Mouse (Mus musculus): ENCODE results near the gene Adipor1. TPM values are rescaled to one million over a fixed set of nuclear protein-coding genes. Genes with fewer than 3 reads are reported as not detected.

Gene Adipor1
- total RNA-seq (2015; ENCODE audit: low replicate concordance), result 432 and 436 TPM in 2 replicates
- 440 and 446 TPM in 2 replicates for total RNA-seq (2017; ENCODE audit: low replicate concordance)

GRCm38 (mm10) chr1:134415168-134415831 lies at the start of gene Adipor1:
TSS of gene Adipor1 (plus strand) at chr1:134415378.
- ATAC-seq (replicated peaks; ENCODE audit: low FRiP score, poor library complexity, severe bottlenecking), result peak; percentile 90

GRCm38 (mm10) chr1:134365491-134365890 lies 49.7 kb upstream of the Adipor1 start:
- ATAC-seq (replicated peaks; ENCODE audit: low FRiP score, poor library complexity, severe bottlenecking), result no peak

DNA sequence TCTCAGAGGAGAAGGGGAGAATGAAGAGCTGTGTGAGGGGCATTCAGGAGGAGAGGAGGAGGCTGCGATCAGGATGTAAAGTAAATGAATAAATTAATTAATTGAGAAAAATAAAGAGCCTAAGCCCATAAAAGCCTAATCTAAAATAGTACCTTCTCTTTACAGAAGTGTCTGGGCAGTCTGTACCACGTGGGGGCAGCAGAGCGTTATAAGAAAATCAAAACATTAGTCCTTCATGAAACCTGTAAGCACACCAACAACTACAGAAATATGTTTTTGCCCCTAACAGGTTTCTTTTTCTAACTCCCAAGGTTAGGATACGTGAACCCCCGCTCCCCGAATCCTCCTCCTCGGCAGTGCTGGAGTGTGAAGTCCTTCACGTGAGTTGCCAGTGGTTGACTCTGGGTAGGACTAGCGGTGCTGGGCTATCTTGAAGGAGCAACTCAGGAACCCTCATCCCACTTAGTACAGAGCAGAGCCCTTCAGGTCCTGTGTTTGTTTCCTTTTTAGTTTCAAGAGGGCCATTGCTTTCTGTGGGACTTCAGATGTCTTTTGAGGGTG lies 46.3 kb upstream of the Adipor1 start:
- peak; percentile 83 for ATAC-seq (replicated peaks; ENCODE audit: low FRiP score, poor library complexity, severe bottlenecking)

- no peak for ATAC-seq (replicated peaks; ENCODE audit: low FRiP score, poor library complexity, severe bottlenecking)
Measured at GRCm38 (mm10) chr1:134374124-134374523, 41.1 kb upstream of the Adipor1 start.

DNA sequence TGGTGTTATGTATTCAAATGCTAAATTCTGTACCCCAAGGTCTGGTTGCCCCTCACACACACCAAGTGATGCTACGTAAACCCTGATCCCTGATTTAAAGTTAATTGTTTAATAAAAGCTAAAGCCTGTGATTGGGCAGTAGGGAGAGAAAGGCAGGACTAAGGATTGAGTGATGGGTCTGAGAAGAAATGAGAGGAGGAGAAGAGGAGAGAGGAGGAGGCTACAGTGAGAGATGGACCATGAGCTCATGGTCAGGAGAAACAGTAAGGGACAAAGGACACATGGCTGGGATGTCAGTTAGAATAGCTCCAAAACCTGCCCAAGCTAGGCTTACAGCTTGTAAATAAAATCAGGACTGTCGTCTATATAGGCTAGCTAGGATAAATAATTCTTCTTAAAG lies 34.1 kb upstream of the Adipor1 start:
- no peak for ATAC-seq (replicated peaks; ENCODE audit: low FRiP score, poor library complexity, severe bottlenecking)

GRCm38 (mm10) chr1:134381795-134382625 lies 33.2 kb upstream of the Adipor1 start:
- ATAC-seq (replicated peaks; ENCODE audit: low FRiP score, poor library complexity, severe bottlenecking), result 0 out of 2 replicates have a peak, but pooled peaks have one; percentile 29

DNA sequence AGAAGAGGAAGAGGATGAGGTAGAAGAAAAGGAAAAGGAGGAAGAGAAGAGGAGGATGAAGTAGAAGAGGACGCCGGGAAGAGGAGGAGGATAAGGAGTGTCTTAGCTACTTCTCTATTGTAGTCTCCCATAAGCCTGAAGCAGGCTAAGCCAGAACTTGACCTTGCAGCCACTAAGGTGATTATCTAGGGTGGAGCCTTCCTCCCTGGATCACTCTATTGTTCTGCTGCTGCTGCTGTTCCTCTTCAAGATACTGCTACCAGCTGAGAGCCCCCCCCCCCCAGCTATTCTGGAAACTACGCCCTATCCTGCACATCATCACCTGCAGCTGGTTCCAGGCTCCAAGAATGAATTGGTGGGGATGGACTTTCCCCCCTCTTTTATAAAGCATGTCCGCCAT lies 30.6 kb upstream of the Adipor1 start:
- ATAC-seq (replicated peaks; ENCODE audit: low FRiP score, poor library complexity, severe bottlenecking), result no peak

- no peak for ATAC-seq (replicated peaks; ENCODE audit: low FRiP score, poor library complexity, severe bottlenecking)
Measured at GRCm38 (mm10) chr1:134385176-134385575, 30.0 kb upstream of the Adipor1 start.

DNA sequence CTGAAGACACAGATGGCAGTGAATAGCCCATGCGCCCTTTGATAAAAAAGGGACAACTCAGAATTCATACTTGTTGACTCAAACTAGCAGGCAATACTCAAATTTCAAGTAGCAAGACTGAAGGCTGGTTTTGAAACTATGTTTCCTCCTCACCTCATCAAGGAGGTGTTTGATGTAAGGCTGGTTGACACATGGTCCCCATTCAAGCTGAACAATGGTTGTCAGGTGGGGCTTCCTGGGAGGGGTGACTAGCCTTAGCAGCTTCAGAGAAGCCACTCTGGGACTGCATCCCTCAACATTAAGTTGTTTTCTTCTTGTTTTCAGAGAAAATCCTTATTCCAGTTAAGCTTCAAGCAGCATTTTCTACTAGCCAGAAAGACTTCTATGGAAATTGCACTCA lies 29.5 kb upstream of the Adipor1 start, which contains the start of gene 4933406M09Rik:
TSS of gene 4933406M09Rik (plus strand) at position 275 of the 400 bp plus-strand sequence.
- ATAC-seq (replicated peaks; ENCODE audit: low FRiP score, poor library complexity, severe bottlenecking), result no peak

DNA sequence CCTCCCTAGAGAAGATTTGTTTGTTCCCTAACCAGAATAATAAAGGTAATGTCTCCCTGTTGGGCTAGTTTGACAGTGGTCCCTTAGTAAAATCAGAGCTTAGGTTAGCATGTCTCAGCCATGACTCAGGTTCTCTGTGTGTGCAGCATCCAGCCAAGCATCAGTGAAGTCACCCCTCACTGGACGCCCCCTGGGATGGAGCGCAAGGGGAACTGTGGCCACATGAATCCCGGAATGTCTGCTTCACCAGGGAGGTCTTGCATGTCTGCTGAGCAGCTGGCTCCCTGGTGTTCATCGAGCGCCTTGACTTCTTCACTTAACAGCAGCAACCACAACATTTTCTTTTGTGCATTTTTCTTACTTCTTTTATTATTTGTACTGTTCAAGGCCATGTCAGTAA lies 21.4 kb upstream of the Adipor1 start:
- no peak for ATAC-seq (replicated peaks; ENCODE audit: low FRiP score, poor library complexity, severe bottlenecking)

- no peak for ATAC-seq (replicated peaks; ENCODE audit: low FRiP score, poor library complexity, severe bottlenecking)
Measured at GRCm38 (mm10) chr1:134398210-134398609, 17.0 kb upstream of the Adipor1 start.

GRCm38 (mm10) chr1:134399735-134400134 lies 15.4 kb upstream of the Adipor1 start:
- 0 out of 2 replicates have a peak, but pooled peaks have one; percentile 46 for ATAC-seq (replicated peaks; ENCODE audit: low FRiP score, poor library complexity, severe bottlenecking)

- ATAC-seq (replicated peaks; ENCODE audit: low FRiP score, poor library complexity, severe bottlenecking), result peak; percentile 99
Measured at GRCm38 (mm10) chr1:134405509-134406413, 9.4 kb upstream of the Adipor1 start, which contains the start of gene Cyb5r1. TSS of gene Cyb5r1 (plus strand) at chr1:134405559.

- no peak for ATAC-seq (replicated peaks; ENCODE audit: low FRiP score, poor library complexity, severe bottlenecking)
Measured at GRCm38 (mm10) chr1:134406414-134406771, 8.8 kb upstream of the Adipor1 start.

GRCm38 (mm10) chr1:134408080-134408479 lies 7.1 kb upstream of the Adipor1 start:
- no peak for ATAC-seq (replicated peaks; ENCODE audit: low FRiP score, poor library complexity, severe bottlenecking)

- no peak for ATAC-seq (replicated peaks; ENCODE audit: low FRiP score, poor library complexity, severe bottlenecking)
Measured at GRCm38 (mm10) chr1:134411706-134412629, 3.2 kb upstream of the Adipor1 start.

GRCm38 (mm10) chr1:134414038-134414437 lies 1.1 kb upstream of the Adipor1 start:
- no peak for ATAC-seq (replicated peaks; ENCODE audit: low FRiP score, poor library complexity, severe bottlenecking)

- ATAC-seq (replicated peaks; ENCODE audit: low FRiP score, poor library complexity, severe bottlenecking), result peak; percentile 40
Measured at GRCm38 (mm10) chr1:134414501-134415167, 544 bp upstream of the Adipor1 start.

All from erythroblast, adult 5-6 weeks (primary cell).